Mouse (Mus musculus): ENCODE results near the gene Nup62. TPM values are rescaled to one million over a fixed set of nuclear protein-coding genes. Genes with fewer than 3 reads are reported as not detected.
A peak's percentile ranks its signal among the peaks of the same experiment; 100 is the strongest.

The Nup62 gene
- total RNA-seq, 1 experiment from 2014 or later = 40.5 TPM

DNA sequence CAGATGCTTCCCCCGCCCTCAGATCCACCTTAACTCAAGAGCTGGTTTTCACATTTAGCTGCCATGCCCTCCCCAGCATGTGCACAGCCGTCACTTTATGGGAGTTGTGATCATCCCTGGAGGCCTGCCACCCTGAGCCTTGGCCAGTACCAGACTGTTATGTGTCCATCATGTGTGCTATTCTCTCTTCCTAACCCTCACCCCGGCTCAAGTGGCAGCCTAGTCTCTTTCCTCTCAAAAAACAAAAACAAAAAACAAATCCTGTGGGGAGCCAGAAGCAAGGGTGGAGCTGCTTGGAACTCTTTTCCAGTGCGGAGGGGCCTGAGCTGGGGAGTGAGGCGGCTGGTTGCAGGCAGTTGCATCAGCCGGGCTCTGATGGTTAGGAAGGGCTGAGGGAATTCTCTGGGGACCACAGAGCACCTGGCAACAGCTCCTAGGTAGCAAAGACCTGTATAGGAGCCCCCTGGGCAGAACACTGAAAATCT lies 2.9 kb downstream of the Nup62 start:
- peak; percentile 65 for DNase-seq

DNA sequence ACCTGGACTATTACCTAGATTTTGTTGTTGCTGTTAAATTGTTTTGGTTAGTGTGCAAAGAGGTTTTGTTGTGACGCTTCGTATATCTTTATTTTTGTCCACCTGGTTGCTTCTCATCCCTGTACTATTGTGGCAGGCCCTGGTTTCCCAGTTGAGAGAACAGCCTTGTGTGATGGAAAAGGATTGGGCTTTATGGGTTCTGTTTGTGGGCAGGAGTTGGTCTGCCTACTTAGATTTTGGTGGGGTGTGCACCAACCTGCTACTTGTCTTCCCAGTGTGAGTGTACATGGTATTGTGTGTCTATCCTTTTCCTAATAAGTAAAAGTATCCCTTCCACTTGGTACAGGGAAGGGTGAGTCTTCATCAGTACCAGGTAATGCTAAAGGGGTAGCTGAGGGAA lies 3.5 kb downstream of the Nup62 start:
- DNase-seq = no peak

DNA sequence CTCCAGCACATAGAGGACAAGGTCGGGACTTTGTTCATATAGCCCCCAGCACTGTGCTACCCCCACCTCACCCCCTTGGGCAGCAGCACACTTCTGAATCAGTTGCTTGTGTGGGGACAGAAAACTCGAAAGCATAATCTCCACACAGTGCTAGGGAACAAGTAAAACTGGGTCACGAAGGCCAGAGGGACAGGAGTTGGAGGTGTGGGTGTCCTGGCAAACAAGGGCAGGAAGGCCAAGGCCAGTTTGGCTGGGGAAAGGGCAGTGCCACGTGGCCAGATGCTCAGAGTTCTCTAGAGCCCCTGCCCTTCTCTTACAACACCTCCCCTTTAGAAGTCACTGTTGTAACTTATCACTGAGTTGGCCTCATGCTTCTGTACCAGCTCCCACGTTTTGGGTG lies 4.0 kb downstream of the Nup62 start:
- no peak for DNase-seq

DNA sequence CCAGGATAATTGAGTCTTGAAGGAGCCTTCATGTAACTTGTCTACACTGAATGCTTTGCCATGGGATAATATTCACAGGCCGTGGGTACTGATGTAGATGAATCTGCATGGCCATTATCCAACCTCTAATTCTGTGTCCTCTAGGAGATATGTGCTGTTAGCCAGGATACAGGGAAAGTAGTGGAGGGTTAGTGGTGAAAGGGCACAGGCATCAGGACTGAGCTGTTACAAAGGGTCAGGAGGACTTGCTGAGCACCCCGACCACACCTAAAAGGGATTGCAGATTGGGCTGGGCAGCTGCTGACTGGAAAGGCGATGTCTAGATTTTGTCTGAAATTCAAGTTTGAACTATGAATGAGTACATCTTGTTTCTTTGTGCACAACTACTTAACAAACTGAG lies 4.6 kb downstream of the Nup62 start:
- DNase-seq = no peak

DNA sequence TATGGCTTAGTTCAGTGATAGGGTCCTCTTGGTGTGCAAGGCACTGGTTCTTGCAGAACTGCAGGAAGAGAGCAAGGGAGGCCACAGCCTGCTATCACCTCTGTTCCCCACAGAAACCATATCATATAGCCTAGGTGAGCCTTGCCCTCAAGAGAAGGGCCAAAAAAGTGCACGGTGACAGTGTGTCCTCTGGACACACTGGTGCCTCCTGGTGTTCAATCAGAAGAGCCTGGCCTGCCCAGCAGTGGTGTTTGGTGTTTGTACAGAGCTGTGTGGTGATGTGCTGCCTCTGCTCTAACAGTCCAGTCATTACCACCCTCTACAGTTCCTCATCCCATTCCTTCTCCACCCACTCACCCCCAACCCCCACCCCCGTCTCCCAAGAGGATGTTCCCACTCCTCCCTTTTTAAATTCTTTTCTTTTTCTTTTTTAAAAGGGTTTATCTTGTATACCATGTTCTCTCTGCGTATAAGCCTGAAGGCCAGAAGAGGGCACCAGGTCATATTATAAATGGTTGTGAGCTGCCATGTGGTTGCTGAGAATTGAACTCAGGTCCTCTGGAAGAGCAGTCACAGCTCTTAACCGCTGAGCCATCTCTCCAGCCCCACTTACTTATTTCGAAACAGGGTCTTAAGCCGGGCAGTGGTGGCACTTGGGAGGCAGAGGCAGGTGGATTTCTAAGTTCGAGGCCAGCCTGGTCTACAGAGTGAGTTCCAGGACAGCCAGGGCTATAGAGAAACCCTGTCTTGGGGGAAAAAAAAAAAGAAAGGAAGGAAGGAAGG lies 6.0 kb downstream of the Nup62 start:
- no peak for DNase-seq

DNA sequence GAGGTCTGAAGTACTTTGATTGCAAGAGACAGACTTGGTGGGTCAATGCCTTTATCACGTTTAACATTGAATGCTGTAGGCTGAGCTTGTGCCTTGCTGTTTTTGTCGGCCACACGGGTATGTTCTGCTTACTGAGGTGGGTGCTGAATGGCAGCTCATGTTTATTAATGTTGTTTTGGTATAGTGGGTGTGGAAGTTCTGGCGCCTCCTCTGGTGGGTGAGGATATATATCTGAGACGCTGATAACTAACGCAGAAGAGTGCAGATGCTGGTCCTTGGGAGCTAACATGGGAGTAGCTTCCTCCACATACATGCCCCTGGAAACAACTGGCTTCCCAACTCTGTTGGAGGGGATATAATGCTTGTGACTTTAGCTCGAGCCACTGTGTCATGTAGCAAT lies 7.5 kb downstream of the Nup62 start:
- no peak for DNase-seq

DNA sequence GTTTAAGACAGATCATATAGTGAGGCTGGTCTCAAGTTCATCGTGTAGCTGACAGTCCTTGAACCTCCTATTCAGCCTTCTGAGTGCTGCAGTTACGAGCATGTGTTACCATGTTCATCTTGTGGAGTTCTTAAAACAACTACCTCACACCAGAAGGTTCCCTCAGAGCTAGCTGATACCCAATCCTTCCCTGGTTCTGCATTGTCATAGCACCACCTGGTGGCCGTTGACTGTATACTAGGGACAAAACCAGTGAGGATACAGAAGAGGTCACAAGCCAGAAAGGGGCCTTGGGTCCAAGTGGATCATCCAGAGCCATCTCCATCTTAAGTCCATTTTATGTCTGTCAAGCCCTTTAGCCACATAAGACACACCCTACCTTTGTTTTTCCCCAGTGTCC lies 9.0 kb downstream of the Nup62 start:
- peak; percentile 81 for DNase-seq

DNA sequence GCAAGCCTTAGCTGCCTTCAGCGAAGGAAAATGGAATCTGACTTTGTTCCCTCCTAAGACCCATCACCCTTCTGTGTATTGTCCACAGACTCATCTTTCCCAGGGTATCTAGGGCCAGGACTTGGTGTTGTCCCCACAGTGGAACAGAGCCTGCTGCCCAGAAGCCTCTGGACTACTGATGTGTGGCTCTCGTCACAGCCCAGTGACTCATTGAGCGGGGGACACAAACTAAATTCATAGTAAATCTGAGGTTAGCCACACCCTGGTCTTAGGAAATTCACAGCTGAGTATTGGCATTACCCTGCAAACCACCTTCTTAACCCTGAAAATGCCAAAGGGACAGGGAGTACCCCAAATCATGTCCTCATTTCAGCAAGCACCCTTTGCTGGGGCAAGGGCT lies 10.9 kb downstream of the Nup62 start:
- DNase-seq = no peak

DNA sequence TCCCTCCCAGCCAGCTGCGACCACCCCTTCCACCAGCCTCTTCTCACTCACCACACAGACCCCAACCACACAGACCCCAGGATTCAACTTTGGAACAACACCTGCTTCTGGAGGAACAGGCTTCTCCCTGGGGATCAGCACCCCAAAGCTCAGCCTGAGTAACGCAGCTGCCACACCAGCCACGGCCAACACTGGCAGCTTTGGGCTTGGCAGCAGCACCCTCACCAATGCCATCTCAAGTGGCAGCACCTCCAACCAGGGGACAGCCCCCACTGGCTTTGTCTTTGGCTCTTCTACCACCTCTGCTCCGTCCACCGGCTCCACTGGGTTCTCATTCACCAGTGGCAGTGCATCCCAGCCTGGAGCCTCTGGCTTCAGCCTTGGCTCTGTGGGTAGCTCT lies 12.8 kb downstream of the Nup62 start:
- no peak for DNase-seq

DNA sequence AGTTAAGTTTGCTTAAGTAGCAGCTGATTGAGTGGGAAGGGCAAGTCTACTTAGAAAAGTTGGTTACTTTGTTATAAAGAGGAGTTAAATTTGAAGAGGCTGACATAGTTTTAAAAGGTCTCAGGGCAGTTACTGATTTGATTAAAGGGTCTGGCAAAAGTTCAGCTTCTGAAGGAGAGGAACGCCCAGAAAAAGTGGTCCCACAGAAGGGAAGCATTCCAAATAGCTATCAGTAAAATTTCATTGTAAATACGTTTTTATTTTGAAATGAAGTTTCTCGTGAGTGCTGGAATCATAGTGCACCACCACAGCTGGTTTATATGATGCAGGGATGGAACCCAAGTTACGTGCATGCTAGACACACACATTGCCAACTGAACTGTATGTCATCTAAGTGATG lies 16.9 kb downstream of the Nup62 start:
- no peak for DNase-seq

DNA sequence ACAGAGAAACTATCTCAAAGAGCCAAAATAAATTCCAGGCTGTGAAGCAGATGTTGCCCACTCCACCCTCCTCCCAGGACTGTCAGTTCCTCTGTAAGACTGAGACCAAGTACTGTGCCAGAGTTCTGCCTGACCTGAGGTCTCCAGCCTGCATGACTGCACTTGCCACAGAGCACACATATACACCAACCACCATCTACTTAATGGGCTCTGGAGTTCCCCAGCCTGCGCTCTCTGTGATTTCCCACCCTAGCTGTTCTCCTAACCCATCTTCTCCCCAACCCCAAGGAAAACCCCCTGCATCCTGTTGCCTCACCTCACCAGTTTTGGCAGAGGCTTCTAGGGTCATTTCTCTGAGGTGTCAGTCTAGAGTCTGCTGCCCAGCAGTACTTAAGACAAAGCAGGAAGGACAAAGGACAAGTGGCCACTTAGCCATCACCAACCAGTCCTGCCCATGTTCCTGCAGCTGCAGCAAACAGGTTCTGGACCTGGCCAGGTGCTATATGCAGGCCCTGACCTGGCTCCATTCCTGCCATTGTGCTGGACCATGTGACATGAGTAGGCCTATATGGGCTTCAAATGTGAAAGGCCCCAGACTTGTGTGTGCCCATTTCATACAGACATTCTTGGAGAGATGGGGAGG lies 19.6 kb downstream of the Nup62 start:
- no peak for DNase-seq

DNA sequence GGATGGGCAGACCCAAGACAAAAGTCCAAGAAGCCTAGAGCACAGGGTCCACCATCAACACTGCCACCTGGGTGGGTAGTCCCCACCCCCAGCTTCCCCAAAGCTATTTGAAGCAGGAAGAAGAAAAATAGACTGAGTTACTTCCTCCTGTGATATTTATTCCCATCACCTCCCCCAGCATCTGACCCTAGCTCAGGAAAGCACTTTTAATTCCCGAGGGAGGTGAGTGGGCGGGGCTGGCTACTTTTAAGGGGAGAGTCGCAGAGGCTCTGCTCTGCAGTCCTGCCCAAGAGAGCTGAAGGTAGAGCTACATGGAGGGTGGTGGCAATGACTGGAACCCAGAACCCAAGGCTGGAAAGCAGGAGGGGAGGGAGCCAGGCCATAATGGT lies 20.1 kb downstream of the Nup62 start:
- no peak for DNase-seq

DNA sequence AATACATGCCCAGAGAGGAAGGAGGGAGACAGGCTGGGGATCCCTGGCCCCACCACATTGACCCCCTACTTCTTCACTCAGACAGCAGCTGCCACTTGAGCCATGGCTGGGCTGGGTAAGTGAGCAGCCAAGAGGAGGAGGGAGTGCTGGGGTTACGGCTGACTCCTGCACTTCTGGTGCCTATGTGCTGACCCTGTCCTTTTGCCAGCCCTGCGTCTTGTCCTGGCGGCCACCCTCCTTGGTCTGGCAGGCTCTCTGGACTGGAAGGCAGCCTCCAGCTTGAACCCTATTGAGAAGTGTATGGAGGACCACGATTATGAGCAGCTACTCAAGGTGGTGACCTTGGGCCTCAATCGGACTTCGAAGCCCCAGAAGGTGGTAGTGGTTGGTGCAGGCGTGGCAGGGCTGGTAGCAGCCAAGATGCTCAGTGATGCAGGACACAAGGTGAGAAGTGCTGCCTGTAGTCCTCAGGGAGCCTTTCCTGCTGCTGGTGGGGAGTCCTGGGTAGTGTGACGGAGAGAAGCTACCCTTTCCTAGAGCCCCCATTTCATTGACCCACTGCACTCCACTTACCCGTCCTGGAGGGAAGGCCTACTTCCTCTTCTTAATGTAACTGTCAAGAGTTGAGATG lies 20.6 kb downstream of the Nup62 start:
- no peak for DNase-seq

DNA sequence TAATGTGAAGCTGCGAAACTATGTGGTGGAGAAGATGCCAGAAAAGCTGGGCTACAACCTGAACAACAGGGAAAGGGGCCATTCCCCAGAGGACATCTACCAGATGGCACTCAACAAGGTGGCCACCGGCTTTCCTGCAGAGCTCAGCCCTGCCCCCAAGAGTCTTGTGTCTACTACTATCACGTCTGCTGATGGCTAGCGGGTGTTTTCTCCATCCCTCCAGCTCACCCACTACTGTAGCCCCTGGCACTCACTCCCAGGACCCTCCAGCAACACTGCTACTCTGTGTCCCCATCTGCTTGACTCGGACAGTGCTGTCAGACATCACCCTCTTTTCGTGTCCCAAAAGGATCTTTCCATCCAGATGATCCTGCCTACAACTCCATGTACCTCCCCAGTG lies 22.2 kb downstream of the Nup62 start:
- DNase-seq = no peak

DNA sequence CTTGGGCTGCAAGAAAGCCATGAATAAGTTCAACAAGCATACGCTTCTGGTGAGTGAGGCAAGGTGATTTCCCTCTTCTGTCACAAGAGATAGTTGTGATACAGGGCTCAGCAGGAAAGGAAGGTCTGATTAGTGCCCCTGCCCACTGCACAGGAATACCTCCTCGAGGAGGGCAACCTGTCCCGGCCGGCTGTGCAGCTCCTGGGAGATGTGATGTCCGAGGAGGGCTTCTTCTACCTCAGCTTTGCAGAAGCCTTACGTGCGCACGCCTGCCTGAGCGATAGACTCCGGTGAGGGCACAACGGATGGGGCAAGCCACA lies 23.2 kb downstream of the Nup62 start:
- DNase-seq = no peak

DNA sequence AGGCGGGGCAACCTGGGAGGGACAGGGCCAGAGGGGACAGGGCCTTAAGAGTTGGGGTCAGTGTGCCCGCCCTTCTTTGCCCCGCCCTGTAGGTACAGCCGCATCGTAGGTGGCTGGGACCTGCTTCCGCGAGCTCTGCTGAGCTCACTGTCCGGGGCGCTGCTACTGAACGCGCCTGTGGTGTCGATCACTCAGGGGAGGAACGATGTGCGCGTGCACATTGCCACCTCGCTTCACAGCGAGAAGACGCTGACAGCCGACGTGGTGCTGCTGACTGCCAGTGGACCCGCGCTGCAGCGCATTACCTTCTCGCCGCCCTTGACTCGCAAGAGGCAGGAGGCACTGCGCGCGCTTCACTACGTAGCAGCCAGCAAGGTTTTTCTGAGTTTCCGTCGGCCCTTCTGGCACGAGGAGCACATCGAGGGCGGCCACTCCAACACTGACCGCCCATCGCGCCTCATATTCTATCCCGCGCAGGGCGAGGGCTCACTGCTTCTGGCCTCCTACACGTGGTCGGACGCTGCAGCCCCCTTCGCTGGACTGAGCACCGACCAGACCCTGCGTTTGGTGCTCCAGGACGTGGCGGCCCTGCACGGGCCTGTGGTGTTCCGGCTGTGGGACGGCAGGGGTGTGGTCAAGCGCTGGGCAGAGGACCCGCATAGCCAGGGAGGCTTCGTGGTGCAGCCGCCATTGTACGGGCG lies 23.8 kb downstream of the Nup62 start:
- DNase-seq = peak; percentile 49

DNA sequence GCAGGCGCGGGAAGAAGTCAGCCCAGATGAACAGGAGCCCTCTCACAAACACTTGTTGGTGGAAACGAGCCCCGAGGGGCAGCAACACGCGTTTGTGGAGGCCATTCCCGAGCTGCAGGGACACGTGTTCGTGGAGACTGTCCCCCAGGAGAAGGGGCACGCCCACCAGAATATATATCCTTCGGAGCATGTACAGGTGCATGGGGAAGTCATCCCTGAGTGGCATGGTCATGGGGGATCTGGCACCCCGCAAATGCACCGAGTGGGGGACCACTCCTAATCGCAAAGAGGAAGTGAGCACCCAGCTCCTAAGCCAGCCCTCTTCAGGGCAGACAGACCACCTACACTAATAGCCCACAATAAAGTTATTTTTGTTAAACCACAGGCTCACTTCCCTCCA lies 24.5 kb downstream of the Nup62 start:
- DNase-seq = no peak

DNA sequence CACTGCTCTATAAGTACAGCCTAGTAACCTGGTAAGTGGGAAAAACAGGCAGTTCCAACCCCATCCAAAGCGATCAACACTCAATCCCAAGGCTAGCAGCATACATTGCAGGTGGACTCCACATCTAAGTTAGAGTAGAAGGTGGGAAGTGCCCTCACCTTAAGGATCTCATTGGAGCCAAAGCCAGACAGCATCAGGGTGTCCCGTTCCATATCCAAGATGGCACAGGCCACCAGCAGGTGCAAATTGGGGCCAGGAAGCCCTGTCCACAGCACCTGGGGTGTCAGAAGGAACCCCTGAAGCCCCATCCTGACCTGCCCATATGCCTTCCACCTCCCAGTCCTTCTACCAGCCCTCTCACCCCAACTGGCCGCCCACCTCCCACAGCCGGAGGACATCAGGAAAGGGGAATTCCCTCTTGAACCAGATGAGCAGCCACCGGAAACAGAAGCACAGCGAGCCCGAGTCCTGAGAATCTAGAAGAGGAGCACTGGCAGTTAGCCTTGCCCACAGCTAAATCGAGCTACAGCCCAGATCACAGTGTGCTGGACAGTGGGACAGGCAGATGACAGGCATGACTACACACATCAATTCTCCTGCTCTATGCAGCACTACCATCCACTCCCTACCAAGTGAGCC lies 26.1 kb downstream of the Nup62 start:
- no peak for DNase-seq

DNA sequence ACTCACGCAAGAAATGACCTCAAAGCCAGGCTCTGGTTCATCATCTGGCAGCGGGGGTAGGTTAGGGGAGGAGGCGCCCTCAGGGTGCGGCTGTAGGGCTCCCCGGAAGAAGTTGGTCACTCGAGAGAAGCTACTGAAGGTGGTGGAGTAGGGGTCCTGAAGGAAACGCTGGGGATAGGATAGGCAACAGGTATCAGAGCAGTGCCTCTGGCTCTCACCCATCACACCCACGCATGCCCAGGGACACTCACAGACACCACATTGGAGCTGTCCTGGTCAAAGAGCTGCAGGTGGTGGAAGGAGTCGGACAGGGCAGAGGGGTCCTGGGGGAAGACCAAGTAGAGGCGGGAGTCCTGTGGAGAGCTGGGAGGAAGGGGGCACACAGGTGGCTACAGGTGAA lies 29.1 kb downstream of the Nup62 start:
- DNase-seq = no peak

DNA sequence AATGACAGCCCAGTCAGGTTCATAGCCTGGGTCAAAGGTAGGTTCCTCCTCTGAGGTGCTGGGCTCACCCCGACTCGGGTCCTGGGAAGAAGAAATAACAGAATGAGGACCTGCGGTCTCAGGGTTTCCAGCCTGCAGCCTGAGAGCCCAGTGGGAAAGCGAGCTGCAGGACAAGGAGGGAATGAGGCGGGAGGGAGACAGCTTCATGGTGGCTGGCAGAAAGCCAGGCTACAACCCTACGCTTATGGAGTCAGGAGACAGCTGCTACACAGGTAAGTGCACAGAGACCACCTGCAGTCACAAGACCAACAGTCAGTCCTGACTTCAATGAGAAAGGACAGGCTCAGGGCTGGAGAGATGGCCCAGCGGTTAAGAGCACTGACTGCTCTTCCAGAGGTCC lies 30.9 kb downstream of the Nup62 start:
- DNase-seq = no peak

DNA sequence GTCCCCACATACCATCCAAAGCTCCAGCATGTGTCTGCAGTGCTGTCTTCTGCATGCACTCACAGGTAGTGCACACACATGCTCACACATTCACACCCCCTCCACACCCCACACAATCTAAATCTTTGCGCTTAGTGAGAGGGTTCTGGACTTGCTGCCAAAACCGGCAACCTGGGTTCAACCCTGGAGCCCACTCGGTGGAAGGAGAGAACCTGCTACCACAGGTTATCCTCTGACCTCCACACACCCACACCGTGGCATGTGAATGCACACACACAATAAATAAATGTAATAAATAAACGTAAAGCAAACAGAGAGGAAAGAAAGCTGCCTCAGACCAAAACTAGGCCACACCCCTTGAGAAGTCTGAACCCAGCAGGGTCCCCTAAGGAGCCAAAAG lies 31.9 kb downstream of the Nup62 start:
- DNase-seq = no peak

DNA sequence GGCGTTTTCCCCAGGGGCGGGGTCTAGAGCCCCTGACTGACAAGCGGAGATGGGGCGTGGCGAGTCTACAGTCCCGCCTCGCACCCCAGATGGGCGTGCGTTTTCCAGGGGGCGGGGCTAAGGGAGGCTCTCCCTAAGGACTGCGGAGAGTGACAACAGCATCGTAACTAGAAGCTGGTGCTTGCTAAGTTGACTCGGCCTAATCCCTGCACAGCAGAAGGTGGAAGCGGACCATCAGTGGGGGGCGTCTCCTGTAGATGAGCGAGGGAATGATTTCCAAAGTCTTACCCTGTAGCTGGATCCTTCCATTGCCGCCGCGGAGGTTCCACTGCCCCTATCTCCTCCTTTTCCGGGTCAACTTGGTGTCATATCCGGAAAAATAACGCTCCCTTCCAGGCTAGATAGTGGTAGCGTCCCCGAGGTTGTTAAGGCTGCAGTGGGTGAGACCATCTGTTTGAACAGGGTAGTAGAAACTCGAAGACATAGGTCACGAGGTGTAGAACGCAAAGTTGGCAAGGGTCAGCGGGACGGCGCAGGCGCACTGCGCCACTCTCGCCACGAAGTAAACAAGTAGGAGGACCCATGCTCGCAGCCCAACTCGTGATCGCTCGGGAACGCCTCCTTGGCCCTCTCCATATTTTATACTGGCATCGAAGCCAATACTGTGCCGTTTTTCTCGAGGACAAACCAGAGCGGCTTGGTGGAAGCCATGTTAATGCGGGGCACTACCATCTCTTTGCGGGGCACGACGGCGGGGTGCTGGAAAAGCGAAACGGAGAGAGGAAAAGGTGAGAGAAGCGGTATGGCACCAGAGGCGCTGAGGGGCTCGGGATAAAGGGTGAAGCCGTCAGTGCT lies 32.9 kb downstream of the Nup62 start, which contains the start of the genes Akt1s1 and Tbc1d17:
Gene Akt1s1 (plus strand): TSS at position 431 of the 855 bp plus-strand sequence.
Gene Tbc1d17 (minus strand): TSS at position 519 of the 855 bp plus-strand sequence.
- DNase-seq = peak; percentile 96
